Mouse (Mus musculus) lung, embryonic 15.5 days (tissue): ENCODE data around the gene Fbh1. TPM values are rescaled to one million over a fixed set of nuclear protein-coding genes. Genes with fewer than 3 reads are reported as not detected.
A peak's percentile ranks its signal among the peaks of the same experiment; 100 is the strongest.
"Not testable (repeated sequence)": the region's sequence is repeated elsewhere in the genome, so short reads cannot be mapped to it uniquely, and the experiment has no call there.

ENCODE experiments used
- ATAC-seq: fragments of 200-750 bp; cut with Nextera tagmentation; 2 replicates; pipeline ENCODE4 v1.8.0; 2017; ENCODE audit warnings: moderate number of reproducible peaks, borderline replicate concordance; ENCODE audit not compliant: low FRiP score, low TSS enrichment; ENCODE audit errors: extremely low read depth
- H3K27ac ChIP-seq: fragments of 300-500 bp; sonication (generic); 2 replicates; pipeline ENCODE4 v1.5.1; 2015; ENCODE audit warnings: moderate library complexity, mild to moderate bottlenecking, inconsistent platforms
- H3K27me3 ChIP-seq: fragments of 300-500 bp; sonication (generic); 2 replicates; pipeline ENCODE4 v1.6.1; 2015; ENCODE audit warnings: inconsistent platforms
- H3K36me3 ChIP-seq: fragments of 300-500 bp; sonication (generic); 2 replicates; pipeline ENCODE4 v1.6.1; 2015; ENCODE audit warnings: inconsistent platforms
- H3K4me1 ChIP-seq: fragments of 300-500 bp; sonication (generic); 2 replicates; pipeline ENCODE4 v1.6.1; 2015; ENCODE audit warnings: inconsistent platforms
- H3K4me2 ChIP-seq: fragments of 300-500 bp; sonication (generic); 2 replicates; pipeline ENCODE4 v1.6.1; 2015; ENCODE audit warnings: inconsistent platforms, mild to moderate bottlenecking, moderate library complexity
- H3K4me3 ChIP-seq: fragments of 300-500 bp; sonication (generic); 2 replicates; pipeline ENCODE4 v1.5.1; 2015; ENCODE audit warnings: mild to moderate bottlenecking, inconsistent platforms
- H3K9ac ChIP-seq: fragments of 300-500 bp; sonication (generic); 2 replicates; pipeline ENCODE4 v1.6.1; 2015; ENCODE audit warnings: inconsistent platforms
- H3K9me3 ChIP-seq: fragments of 300-500 bp; sonication (generic); 2 replicates; pipeline ENCODE4 v1.6.1; 2016; ENCODE audit warnings: inconsistent platforms
- WGBS: fragments of 180-500 bp; shearing (Covaris S2); methylation state at CpG from one replicate; pipeline ENCODE4 v1.1.7; 2015; 5-methylcytosine and 5-hydroxymethylcytosine counted together
- polyA plus RNA-seq: library from polyadenylated mRNA; unstranded; fragments of >200 nt; fragmentation: Nextera tagmentation; extraction: Ambion mirVana; gene quantifications from 2 replicates; pipeline ENCODE4 v1.2.1, GENCODE M21; 2015

Gene Fbh1
- polyA plus RNA-seq, 1 experiment from 2014 or later: 105 TPM

DNA sequence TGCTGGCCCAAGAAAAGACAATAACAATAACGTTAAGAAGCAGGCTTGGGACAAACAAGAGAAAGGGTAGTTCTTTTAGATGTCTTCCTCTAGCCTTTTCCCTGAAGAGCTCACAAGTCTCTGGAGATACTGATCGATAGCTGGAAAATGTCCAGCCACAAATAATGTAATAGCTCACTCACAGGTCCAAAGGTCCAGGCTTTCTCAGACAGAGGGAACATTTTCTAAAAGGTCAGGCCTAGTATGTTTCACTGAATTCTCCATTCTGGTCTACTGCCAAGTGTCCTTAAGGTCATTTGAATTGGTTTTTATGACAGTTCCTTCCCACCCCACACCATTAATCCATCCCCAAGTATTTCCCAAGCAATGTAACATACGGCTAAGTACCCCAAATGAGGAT is 64.4 kb downstream of the Fbh1 start:
- H3K4me2 ChIP-seq: no peak overlapping the region
- H3K27me3 ChIP-seq: no peaks in the 10 kb centered on the region
- H3K4me1 ChIP-seq: no peaks in the 10 kb centered on the region
- H3K36me3 ChIP-seq: no peaks in the 10 kb centered on the region
- H3K27ac ChIP-seq: no peak overlapping the region
- H3K9ac ChIP-seq: no peak overlapping the region
- WGBS: 45% methylated on average over 3 of the region's 3 CpGs
- H3K4me3 ChIP-seq: no peak overlapping the region
- H3K9me3 ChIP-seq: no peaks in the 10 kb centered on the region
- no peak for ATAC-seq

DNA sequence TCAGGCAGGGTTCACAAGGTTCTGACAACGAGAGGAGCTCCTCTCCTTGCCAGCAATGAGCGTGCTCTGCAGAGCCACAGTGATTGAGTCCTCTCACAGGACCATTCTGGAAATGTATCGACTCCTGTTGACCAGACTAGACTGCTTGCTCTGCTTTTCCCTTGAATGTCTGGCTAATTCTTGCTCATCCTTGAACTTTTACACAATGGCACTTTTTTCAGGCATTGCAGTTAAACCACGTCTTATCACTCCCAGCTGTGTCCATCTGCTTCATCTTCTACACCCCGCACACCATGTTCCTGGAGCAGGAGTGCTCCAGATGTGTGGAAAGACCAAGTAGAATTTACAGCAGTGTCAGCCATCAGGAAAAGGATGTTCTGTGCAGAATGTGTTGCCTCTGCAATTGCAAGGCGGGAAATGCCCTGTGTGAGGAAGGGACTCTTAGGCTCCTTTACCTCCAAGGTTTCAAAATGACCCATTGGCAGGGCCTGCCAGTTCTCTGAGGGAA is 64.8 kb downstream of the Fbh1 start:
- Histone ChIP-seq H3K4me2 (no peak overlapping the region), H3K4me3 (no peak overlapping the region), H3K36me3 (no peaks in the 10 kb centered on the region), H3K27me3 (no peaks in the 10 kb centered on the region), H3K9ac (no peak overlapping the region), H3K9me3 (no peaks in the 10 kb centered on the region), H3K4me1 (no peaks in the 10 kb centered on the region), H3K27ac (no peak overlapping the region)
- WGBS: 66% methylated on average over 6 of the region's 6 CpGs
- no peak for ATAC-seq

DNA sequence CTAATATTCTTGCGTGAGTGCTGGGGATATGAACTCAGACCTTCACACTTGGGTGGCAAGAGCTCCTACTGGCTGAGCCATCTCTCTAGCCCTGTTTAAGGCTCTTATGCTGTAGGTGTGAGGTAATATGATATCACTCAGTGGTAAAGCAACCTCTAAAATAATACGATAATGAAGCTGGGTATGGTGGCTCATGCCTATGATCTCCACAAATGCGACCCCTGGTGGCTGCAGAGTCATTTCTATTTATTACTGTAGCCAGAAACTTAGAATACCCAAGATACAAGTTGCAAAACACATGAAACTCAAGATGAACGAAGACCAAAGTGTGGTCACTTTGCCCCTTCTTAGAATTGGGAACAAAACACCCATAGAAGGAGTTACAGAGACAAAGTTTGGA is 67.3 kb downstream of the Fbh1 start:
- H3K4me2 ChIP-seq, H3K9me3 ChIP-seq, H3K4me3 ChIP-seq, H3K27ac ChIP-seq, H3K36me3 ChIP-seq, H3K27me3 ChIP-seq, H3K9ac ChIP-seq, ATAC-seq: not testable (repeated sequence)
- peaks cover 12% of the 10 kb centered on the region for H3K4me1 ChIP-seq
- 49% methylated on average over 4 of the region's 4 CpGs for WGBS

DNA sequence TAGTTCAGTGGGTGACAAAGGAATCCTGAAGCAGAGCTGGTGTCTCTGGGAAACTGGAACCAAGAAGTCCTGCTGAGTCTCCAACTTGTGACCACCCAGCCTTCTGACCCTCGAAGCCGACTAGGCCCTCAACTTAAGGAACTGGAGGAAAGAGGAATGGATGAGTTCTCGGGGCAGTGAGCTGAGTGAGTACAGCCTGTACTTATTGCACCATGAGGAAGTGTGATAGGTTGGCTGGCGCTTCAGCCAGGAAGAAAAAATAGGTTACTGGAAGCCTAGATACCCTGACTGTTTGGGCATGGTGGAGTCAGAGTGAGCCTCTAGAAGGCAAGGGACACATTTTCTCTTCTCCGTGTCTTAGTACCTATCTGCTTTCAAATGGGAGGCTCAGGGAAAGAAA is 68.8 kb downstream of the Fbh1 start:
- WGBS: 73% methylated on average over 5 of the region's 5 CpGs
- Histone ChIP-seq H3K9me3 (no peaks in the 10 kb centered on the region), H3K36me3 (no peaks in the 10 kb centered on the region), H3K27ac (no peak overlapping the region), H3K9ac (no peak overlapping the region), H3K27me3 (no peaks in the 10 kb centered on the region; the same call in 1 of the 2 replicates), H3K4me3 (no peak overlapping the region), H3K4me1 (peaks cover 14% of the 10 kb centered on the region), H3K4me2 (no peak overlapping the region)
- ATAC-seq: no peak

DNA sequence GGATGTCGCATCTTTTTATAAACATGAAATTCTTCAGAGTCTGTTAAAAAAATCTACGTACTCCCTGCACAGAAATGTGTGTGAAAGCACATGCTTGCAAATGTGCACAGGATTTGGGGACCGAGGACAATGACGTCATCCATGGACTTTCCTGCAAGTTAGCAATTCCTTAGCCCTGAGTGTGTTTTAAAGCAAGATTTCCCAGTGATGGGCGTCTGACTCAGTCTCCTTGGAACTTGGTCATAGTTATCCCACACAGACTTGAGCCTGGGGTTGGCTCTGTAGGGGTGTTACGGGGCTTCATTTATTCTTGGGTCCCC is 70.7 kb downstream of the Fbh1 start:
- Histone ChIP-seq H3K27ac (no peak overlapping the region), H3K9ac (no peak overlapping the region), H3K4me1 (peaks cover 14% of the 10 kb centered on the region), H3K4me3 (no peak overlapping the region; the same call in 1 of the 2 replicates), H3K4me2 (peak overlapping the region; percentile 93), H3K27me3 (no peaks in the 10 kb centered on the region; the same call in 1 of the 2 replicates), H3K9me3 (no peaks in the 10 kb centered on the region), H3K36me3 (no peaks in the 10 kb centered on the region)
- ATAC-seq: no peak
- 32% methylated on average over 6 of the region's 6 CpGs for WGBS

DNA sequence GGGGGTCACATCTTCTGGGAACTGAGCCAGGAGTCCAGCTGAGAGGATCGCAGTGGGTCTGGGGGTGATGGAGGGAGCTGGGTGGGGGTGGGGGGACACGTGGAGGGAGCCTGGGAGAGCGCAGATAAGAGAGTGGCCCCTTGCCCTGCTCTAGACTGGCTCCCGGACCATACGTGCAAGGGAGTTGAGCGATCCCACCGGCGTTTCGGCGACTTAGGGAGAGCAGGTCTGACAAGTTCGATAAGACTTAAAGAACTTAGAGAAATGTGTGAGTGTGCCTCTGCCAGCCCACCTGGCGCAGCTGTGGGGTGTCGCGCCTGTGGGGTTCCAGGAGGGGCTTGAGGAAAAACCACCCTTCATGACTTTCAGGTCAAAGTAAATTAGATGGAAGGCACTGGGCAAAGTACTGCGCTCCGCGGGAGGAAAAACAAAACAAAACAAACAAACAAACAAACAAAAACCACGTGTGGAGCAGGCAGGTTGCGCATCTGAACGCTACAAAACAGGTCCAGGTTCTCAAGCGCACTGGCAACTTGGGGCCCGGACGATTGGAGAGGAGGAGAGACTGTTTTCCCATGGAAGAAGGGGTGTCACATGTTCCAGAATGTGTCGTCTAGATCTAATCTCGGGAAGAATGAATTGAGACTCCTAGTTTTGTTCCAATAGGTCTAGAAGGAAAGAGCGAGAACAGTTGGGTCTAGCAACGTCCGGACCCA is 71.2 kb downstream of the Fbh1 start:
- H3K4me2 ChIP-seq: peak overlapping the region; percentile 93
- no peaks in the 10 kb centered on the region for H3K9me3 ChIP-seq
- WGBS: 3% methylated on average over 28 of the region's 28 CpGs
- no peaks in the 10 kb centered on the region for H3K36me3 ChIP-seq
- H3K9ac ChIP-seq: peak overlapping the region; percentile 53
- no peaks in the 10 kb centered on the region; the same call in 1 of the 2 replicates for H3K27me3 ChIP-seq
- peaks cover 14% of the 10 kb centered on the region for H3K4me1 ChIP-seq
- peak; percentile 55 for ATAC-seq
- no peak overlapping the region for H3K27ac ChIP-seq
- peak overlapping the region; percentile 71 for H3K4me3 ChIP-seq

DNA sequence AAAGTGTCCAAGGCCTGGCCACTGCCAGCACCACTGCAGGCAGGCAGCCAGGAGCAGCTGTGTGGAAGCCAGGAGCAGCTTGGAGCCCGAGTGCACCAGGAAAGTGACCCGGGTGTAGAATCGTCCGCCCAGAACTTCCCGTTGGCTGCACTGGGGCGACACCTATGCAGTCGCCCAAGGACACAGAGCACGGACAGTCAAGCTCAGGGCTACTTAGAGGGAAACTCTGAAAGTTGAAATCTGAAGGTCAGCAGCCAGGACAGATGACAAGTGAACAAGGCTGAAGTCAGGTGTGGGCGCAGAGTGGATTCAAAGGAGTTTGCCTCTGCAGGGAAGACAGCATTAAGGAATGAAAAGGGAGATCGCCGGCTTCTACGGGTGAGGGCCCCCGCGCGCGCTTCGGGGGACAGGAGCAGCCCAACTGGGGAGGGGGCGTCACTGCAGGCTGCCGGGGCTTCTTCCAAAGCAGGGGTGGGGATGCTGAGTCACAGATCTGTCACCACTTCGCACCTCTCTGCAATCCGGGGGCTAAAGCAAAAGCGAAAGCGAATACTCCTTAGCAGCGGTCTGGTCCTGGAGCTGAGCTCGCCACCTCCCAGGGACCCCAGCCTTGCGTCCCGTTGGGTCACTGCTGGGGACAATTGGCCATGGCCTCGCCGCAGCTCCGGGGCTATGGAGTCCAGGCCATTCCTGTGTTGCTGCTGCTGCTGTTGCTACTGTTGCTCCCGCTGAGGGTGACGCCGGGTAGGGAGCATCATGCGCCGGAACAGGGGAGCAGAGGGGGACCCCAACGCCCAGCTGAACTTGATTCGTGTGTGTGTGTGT is 72.0 kb downstream of the Fbh1 start, which contains the start of gene Il15ra:
Gene Il15ra, plus strand, starts transcription at position 90 of the 825 bp plus-strand sequence.
- H3K27me3 ChIP-seq: no peaks in the 10 kb centered on the region; the same call in 1 of the 2 replicates
- H3K9me3 ChIP-seq: no peaks in the 10 kb centered on the region
- under 1% methylated on average over 37 of the region's 37 CpGs for WGBS
- peak within 1 kb of the TSS; percentile 53 for H3K9ac ChIP-seq
- H3K27ac ChIP-seq: no peak within 1 kb of the TSS
- peak; percentile 59 for ATAC-seq
- peak within 1 kb of the TSS; percentile 71 for H3K4me3 ChIP-seq
- peaks cover 14% of the 10 kb centered on the region for H3K4me1 ChIP-seq
- no peaks in the 10 kb centered on the region for H3K36me3 ChIP-seq
- H3K4me2 ChIP-seq: peak within 1 kb of the TSS; percentile 93

DNA sequence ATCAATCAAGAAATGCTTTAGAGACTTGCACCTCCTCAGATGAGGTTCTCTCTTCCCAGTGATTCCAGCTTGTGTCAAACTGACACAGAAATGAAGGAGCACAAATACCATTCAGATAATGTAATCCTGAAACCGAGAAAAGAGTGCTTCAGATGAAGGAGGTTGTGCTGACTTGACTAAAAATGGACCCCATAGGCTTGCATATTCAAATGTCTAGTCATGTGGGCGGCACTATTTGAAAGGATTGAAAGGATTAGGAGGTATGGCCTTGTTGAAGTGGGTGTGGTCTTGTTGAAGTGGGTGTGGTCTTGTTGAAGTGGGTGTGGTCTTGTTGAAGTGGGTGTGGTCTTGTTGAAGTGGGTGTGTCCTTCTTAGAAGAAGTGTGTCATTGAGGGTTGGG is 77.5 kb downstream of the Fbh1 start:
- Histone ChIP-seq H3K27me3 (no peaks in the 10 kb centered on the region; the same call in 1 of the 2 replicates), H3K9me3 (no peaks in the 10 kb centered on the region), H3K36me3 (no peaks in the 10 kb centered on the region), H3K9ac (no peak overlapping the region), H3K4me2 (no peak overlapping the region), H3K4me1 (no peaks in the 10 kb centered on the region), H3K27ac (no peak overlapping the region), H3K4me3 (no peak overlapping the region)
- ATAC-seq: no peak
- 74% methylated on average over 2 of the region's 2 CpGs for WGBS

DNA sequence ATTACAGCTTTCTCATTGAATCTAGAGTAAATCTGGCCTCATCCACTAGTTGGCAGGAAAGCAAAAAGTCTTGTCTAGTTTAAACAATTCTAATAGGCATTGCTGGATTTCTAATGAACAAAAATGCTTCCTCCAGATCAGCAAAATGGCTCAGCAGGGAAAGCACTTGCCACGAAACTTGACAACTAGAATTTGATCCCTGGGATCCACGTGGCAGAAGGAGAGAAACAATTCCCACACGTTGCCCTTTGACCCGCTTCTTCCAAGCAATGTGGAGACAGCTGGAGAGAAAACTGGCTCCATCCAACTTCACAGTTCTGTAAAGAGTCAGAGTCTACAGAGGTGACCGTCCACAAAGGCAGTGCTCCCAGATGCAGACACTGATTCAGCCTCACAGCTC is 78.4 kb downstream of the Fbh1 start:
- no peaks in the 10 kb centered on the region; the same call in 1 of the 2 replicates for H3K27me3 ChIP-seq
- no peak overlapping the region for H3K4me2 ChIP-seq
- no peak for ATAC-seq
- H3K9ac ChIP-seq: no peak overlapping the region
- no peaks in the 10 kb centered on the region for H3K4me1 ChIP-seq
- H3K27ac ChIP-seq: no peak overlapping the region
- no peaks in the 10 kb centered on the region for H3K9me3 ChIP-seq
- H3K36me3 ChIP-seq: no peaks in the 10 kb centered on the region
- H3K4me3 ChIP-seq: no peak overlapping the region
- whole genome bisulfite sequencing: 58% methylated on average over 5 of the region's 5 CpGs

DNA sequence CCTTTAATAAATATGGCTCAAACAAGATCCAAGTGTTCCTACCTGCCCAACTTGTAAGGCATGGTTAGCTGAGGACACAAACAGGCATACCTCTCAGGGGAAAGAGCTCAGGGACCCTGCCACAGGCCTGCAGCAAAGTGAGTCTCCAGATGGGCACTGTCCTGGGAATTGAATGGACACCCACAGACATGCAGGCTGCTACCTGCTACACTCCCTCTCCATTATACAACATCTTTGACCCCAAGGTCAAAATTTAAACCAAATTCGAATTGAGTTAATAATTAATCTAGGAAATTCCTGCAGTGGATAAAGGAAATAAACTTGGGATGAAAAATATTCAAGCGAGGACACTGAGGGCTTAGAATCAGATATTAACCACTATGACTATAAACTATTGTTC is 81.5 kb downstream of the Fbh1 start:
- no peak for ATAC-seq
- H3K4me2 ChIP-seq: no peak overlapping the region
- 55% methylated on average over 2 of the region's 2 CpGs for WGBS

DNA sequence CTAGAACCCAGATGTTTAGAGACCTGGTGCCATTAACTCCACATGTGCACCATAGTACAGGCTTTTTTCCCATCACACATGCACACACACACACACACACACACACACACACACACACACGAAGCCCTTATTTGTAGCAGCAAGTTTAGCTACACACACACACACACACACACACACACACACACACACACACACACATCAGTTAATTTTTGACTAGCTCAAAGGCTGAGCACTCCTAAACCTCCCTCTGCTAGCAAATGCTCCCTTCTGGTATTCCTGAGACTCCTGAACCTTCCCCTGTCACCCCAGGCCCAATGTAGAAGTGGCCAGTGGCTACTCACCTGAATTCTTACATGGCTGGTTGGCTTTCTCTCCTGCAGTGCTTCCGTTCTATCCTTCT is 83.3 kb downstream of the Fbh1 start:
- H3K36me3 ChIP-seq: no peaks in the 10 kb centered on the region
- 65% methylated on average over 2 of the region's 2 CpGs for WGBS
- H3K27me3 ChIP-seq: no peaks in the 10 kb centered on the region
- no peak overlapping the region for H3K27ac ChIP-seq
- no peak overlapping the region for H3K4me3 ChIP-seq
- no peaks in the 10 kb centered on the region for H3K4me1 ChIP-seq
- ATAC-seq: no peak
- no peaks in the 10 kb centered on the region for H3K9me3 ChIP-seq
- H3K9ac ChIP-seq: no peak overlapping the region
- no peak overlapping the region for H3K4me2 ChIP-seq

More for the DNA sequence above, 81.5 kb downstream of the Fbh1 start:
- Histone ChIP-seq H3K27ac (no peak overlapping the region), H3K9me3 (no peaks in the 10 kb centered on the region), H3K27me3 (no peaks in the 10 kb centered on the region), H3K4me3 (no peak overlapping the region), H3K4me1 (no peaks in the 10 kb centered on the region), H3K36me3 (no peaks in the 10 kb centered on the region), H3K9ac (no peak overlapping the region)

DNA sequence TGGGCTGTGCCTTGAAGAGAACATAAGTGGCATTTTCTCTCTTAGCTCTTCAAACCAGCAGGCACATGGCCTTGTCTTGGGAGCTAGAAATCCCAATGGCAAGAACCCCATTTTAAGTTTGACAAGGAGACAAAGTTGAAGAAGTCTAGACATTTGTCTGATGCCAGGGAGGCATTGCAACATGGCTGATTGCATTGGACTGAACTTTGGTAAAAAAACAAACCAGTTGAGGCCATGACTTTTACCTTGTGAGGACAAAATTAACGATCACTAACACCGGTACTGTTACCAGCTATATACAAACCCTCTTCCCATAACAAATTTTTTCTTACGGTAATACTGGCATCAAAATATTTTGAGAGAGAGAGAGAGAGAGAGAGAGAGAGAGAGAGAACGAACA is 84.0 kb downstream of the Fbh1 start:
- H3K4me3 ChIP-seq: no peak overlapping the region
- no peak overlapping the region for H3K9ac ChIP-seq
- no peaks in the 10 kb centered on the region for H3K9me3 ChIP-seq
- no peaks in the 10 kb centered on the region for H3K4me1 ChIP-seq
- no peaks in the 10 kb centered on the region for H3K36me3 ChIP-seq
- no peak overlapping the region for H3K27ac ChIP-seq
- ATAC-seq: no peak
- no peaks in the 10 kb centered on the region for H3K27me3 ChIP-seq
- no peak overlapping the region for H3K4me2 ChIP-seq
- WGBS: 77% methylated on average over 4 of the region's 4 CpGs
